8 mouse cellular contexts compared by ENCODE assay signal in genomic region chr1:192444658-192445447, GRCm38 (mm10).
DNase-seq lines count a peak whose midpoint lies in the region; ATAC-seq and TF ChIP-seq lines count a peak whose summit lies in the region.

No protein-coding gene starts in this region.

- no peaks in the 10 kb centered on the region for H3K36me3 ChIP-seq in E14TG2a.4 (ENCODE audit: insufficient read depth, low read length)
- no peaks in the 10 kb centered on the region for H3K36me3 ChIP-seq in forebrain, embryonic 12.5 days (replicated peaks)
- H3K36me3 ChIP-seq in midbrain, embryonic 15.5 days (replicated peaks): no peaks in the 10 kb centered on the region

- H3K4me3 ChIP-seq in E14TG2a.4 (replicated peaks; ENCODE audit: low read length): peak overlapping the region; percentile 59
- no peak overlapping the region for H3K4me3 ChIP-seq in forebrain, embryonic 12.5 days (replicated peaks)
- no peak overlapping the region for H3K4me3 ChIP-seq in midbrain, embryonic 15.5 days

- DNase-seq in brain, adult 2 months (ENCODE audit: low read depth, low spot score): peak; percentile 99
- DNase-seq in heart, postnatal 4 days: peak; percentile 61
- peak; percentile 46 to 64 for DNase-seq in layer of hippocampus, postnatal 14 days (ENCODE audit: low spot score in 2 of 2)
- DNase-seq in urinary bladder, adult 2 months (ENCODE audit: low spot score): peak; percentile 36

- H3K27ac ChIP-seq in forebrain, embryonic 12.5 days: peak overlapping the region; percentile 83
- peak overlapping the region; percentile 59 for H3K27ac ChIP-seq in midbrain, embryonic 15.5 days

- no peak overlapping the region for H3K4me2 ChIP-seq in forebrain, embryonic 12.5 days
- no peak overlapping the region for H3K4me2 ChIP-seq in midbrain, embryonic 15.5 days

- TF ChIP-seq CTCF in E14TG2a.4 (conservative IDR thresholded peaks at IDR 0.05; ENCODE audit: low read length): no peak

- peaks cover 9% of the 10 kb centered on the region for H3K27me3 ChIP-seq in E14TG2a.4 (ENCODE audit: insufficient read depth, low read length)
- 0 out of 2 replicates have a peak, but pooled peaks cover 2% of the 10 kb centered on the region for H3K27me3 ChIP-seq in forebrain, embryonic 12.5 days
- H3K27me3 ChIP-seq in midbrain, embryonic 15.5 days (replicated peaks): no peaks in the 10 kb centered on the region

- peak; percentile 87; the same call in 1 of the 2 replicates for ATAC-seq in forebrain, embryonic 12.5 days (ENCODE audit: low FRiP score)
- peak; percentile 88 for ATAC-seq in midbrain, embryonic 15.5 days (replicated peaks)
- no peak for ATAC-seq in erythroblast, adult 5-6 weeks (replicated peaks; ENCODE audit: low FRiP score, poor library complexity, severe bottlenecking)

- H3K9me3 ChIP-seq in E14TG2a.4 (ENCODE audit: low read length): peaks cover 7% of the 10 kb centered on the region; the same call in 1 of the 2 replicates
- no peaks in the 10 kb centered on the region for H3K9me3 ChIP-seq in forebrain, embryonic 12.5 days
- no peaks in the 10 kb centered on the region for H3K9me3 ChIP-seq in midbrain, embryonic 15.5 days

- H3K4me1 ChIP-seq in E14TG2a.4 (replicated peaks; ENCODE audit: low read depth, low read length): peaks cover 29% of the 10 kb centered on the region
- peaks cover 13% of the 10 kb centered on the region for H3K4me1 ChIP-seq in forebrain, embryonic 12.5 days
- peaks cover 24% of the 10 kb centered on the region for H3K4me1 ChIP-seq in midbrain, embryonic 15.5 days

- H3K9ac ChIP-seq in forebrain, embryonic 12.5 days: peak overlapping the region; percentile 33; the same call in 1 of the 2 replicates
- no peak overlapping the region for H3K9ac ChIP-seq in midbrain, embryonic 15.5 days

- WGBS in forebrain, embryonic 12.5 days: 32% methylated on average over 7 of the region's 7 CpGs
- 28% methylated on average over 7 of the region's 7 CpGs for WGBS in midbrain, embryonic 15.5 days

Comparison
In these comparisons a context has a peak if more than half of its experiments do, and no peak if none do; other contexts are left out.
1. DNase-seq: peak in every context shown above with its lines; median percentile 99 in brain, adult 2 months; 61 in heart, postnatal 4 days; 55 in layer of hippocampus, postnatal 14 days; 36 in urinary bladder, adult 2 months.